Mouse (Mus musculus) brain, embryonic 14.5 days (tissue): ENCODE results near the gene Apoc1.

Experiments used
- CTCF ChIP-seq: fragments of 200-500 bp; IDR thresholded peaks from 2 replicates; pipeline ENCODE4 v1.5.1; 2012; ENCODE audit warnings: inconsistent platforms, mild to moderate bottlenecking, moderate library complexity, borderline replicate concordance; ENCODE audit not compliant: insufficient read depth, insufficient read length; ENCODE audit errors: extremely low read depth
- POLR2A ChIP-seq: fragments of 200-500 bp; IDR thresholded peaks from 2 replicates; pipeline ENCODE4 v1.6.1; 2012; ENCODE audit warnings: mild to moderate bottlenecking, inconsistent platforms, borderline replicate concordance; ENCODE audit not compliant: poor library complexity, insufficient read depth, insufficient read length, severe bottlenecking; ENCODE audit errors: extremely low read depth

GRCm38 (mm10) chr7:19691434-19691833 lies 1.0 kb downstream of the Apoc1 start:
- TF ChIP-seq CTCF (no peak), POLR2A (no peak)
